Mouse (Mus musculus) right cerebral cortex, postnatal 36 days (tissue): ENCODE results near the gene Galns.

Experiments
- DNase-seq, 2 experiments: peaks; one replicate each; pipeline ENCODE4 v3.0.0; 2022; ENCODE audit warnings: low spot score in 2 of 2, mixed read lengths in 1 of 2

Gene Galns

DNA sequence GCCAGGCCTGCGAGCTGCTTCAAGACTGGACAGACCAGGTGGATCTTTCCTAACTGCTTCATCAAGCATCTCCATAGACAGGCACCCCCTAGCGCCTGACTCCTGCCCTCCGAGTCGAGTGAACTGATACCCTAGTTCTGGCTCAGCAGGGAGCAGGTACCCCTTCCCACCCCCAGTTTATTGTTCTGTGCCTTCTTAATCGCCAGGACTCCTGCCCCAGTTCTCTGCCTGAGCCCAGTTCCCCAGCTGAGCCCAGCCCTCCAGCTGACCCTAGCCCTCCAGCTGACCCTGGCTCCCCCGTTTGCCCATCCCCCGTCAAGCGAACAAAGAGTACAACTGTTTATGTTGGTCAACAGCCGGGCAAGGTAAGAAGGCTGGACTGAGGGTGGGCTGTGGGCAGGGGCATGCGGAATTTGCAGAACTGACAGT, 42.4 kb downstream of the Galns start:
- no peak for DNase-seq

DNA sequence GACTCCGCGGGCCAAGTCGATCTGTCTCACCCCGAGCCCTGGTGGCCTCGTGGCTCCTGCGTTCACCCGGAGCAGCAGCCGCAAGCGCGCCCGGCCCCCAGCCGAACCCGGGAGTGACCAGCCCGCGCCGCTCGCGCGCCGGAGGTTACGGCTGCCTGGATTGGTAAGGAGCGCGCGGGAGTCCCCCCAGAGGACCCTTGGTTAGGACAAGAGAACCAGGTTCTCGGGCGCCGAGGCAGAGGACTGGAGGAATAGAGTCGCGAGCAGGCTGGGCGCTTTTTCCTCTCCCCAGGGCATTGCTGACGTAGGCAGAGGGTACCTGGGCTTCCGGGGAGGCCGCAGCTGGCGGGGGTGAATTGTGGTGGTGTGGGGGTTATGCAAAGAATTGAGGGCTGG, 43.2 kb downstream of the Galns start:
- DNase-seq = no peak

DNA sequence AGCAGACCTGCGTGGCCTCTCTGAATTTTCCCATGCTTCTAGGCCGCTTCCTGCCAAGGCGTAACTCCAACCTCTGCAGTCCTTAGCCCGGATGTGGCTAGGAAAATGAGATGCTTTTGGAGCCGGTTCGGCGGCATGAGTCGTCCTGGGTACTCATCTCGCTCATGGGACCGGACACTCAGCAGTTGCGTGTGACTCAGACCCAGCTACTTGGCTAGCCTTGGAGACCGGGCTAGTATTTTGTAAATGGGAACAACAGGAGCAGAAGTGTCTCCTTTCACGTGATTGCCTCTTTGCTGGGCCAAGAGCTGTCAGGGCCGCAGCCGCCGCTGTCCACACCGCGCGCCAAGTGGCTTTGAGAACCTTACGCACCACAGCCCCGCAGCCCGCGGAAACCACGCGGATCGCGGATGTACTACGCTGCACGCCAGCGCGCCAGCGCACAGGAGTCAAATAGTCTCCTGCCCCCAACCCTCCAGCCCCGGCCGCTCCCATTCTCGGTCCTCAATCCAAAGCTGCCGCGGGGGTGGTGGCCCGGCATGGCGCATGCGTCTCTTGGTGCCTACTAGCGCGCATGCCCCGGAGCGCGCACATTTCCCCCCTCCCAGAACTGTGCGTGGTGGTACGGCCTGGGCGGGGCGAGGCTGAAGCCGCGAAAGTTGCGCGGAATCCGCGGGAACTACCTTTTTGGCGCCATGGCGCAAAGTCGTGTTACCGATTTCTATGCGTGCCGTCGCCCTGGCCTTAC, 43.7 kb downstream of the Galns start, which contains the start of gene Cdt1:
Gene Cdt1, plus strand, starts transcription at position 655 of the 748 bp plus-strand sequence.
- DNase-seq = peak; percentile 90 to 92

DNA sequence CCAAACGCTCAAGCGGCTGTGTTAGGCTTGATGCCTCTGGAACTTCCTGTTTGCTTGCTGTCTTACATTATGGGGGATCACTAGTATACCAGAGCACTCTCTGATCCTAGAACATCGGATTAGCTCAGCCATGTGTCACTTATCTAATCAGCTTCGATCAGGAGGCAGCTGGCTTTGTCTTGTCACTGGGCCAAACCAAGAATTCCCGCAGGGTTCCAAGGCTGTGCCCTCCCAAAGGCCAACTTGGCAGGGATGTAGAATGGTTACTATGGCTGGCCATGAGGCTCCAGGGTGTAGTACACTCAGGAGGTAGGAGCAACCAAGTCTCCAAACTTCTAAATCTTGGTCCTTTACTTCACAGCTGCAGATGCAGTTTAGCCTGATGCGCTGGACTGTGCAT, 44.5 kb downstream of the Galns start:
- no peak for DNase-seq

DNA sequence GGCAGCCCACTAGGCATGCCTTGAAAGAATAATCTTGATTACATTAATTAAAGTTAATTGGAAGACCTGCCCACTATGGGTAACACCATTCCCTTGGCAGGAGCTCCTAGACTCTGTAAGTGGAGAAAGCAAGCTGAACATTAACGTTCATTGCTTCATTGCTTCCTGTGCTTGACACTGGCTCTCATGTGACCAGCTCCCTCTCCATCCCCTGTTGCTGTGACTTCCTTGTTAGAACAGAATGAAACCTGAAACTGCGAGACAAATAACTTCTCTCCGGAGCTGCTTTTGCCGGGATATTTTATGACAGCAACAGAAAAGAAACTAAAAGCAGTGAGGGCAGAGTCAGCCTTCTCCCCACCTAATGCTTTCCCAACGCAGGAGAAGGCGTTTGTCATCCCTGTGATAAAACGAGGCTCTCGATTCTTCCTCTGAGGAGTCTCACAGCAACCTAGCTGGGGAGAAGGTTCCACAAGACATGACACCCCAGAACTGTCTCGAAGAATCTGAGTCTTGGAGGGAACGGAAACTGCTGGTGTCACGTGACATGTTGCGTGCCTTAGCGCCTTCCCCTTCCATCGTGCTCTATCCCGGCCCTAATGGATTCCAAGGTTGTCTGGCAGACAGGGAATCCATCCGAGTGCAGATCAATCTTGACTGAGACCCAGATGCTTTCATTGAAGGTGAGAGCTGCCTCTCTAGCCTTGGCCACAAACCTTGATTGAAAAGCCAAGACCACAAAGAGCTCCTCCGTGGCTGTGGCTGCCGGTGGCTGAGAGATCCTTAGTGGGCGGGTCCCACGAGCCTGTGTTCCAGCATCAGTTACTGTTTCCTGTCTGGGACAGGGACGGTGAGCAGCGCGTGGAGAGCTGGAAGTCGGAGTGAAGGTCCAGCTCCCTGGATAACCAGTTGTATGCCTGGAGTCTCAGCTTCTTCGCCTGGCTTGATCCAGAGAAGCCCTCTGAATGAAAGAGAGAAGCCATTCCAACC, 46.6 kb downstream of the Galns start:
- DNase-seq = no peak

DNA sequence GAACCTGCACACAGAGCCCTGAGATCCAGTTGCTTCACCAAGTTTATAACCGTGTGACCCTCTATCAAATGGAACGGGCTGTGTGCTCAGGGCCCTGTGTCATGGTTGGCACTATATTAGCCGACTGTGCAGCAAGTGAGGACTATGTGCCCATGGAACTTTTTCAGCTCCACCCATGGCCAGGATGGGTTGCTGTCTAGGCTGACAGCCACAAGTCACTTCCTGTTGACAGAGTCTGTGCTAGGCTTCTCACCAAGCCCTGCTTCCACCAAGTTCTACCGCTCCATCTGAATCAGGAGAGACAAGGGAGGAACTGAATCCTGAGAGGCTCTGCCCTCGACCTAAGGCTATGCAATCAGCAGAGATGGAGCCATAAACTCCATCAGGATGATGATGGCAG, 50.1 kb downstream of the Galns start:
- no peak for DNase-seq

DNA sequence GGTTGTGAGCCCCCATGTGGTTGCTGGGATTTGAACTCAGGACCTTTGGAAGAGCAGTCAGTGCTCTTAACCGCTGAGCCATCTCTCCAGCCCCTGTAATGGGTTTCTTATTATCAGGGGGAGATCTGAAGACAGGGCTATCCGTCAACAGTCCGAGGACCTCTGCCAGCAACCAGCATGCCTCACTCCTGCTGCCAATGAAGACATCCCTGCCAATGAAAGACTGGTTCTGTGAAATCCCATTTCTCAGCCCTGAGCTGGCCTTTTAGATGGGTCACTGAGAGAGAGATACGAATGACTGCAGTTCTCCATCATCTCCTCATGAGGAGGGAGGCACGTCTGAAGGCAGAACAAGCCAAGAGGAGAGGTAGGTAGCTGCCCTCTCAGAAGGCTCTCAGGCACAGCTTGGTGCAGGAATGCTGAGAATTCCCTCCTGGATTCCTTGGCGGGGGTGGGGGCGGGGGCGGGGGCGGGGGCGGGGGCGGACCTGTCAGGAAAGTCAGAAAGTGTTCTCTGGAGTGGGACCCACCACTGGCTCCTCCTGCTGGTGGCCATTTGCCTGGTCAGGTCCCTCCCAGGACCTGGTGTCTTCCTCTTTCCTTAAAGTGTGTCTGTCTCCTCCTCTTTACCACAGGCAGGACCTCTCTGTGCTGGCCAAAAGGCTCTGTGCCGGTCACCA, 52.5 kb downstream of the Galns start:
- no peak for DNase-seq

DNA sequence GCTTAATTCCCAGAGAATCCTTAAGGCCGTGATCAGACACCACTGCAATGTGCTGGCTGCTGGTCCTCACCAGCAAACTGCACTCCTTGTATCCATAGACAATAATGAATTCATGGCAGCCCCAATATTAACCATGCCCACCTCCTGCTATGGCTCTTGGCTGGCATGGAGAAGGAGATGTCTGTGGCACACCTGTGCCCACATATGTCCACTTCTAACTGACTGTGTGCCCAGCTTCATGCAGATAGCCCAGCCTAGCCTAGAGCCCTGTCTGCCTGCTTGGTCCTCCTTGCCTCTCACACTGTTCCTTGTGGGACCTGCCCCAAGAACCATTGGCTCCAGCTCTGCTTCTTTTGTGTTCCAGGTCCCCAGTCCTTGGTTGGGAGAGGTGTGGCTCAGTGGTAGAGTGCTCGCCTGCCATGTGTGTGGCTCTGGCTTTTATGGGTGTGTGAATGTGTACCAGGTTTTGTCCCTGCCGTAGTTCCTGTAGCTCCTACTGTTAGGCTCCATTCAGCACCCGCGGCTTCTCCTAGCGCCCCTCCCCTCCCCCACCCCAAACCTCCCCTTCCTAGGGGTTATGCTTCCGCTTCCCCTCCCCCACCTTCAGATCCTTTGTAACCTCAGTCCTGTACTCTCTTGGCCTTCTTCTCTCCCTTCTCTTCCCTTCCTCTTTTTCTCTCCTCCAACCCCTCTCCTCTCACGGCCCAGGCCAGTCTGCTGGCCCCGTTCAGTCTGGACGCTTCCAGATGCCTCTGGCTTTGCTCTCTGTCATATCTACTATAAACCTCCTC, 53.8 kb downstream of the Galns start:
- no peak for DNase-seq

DNA sequence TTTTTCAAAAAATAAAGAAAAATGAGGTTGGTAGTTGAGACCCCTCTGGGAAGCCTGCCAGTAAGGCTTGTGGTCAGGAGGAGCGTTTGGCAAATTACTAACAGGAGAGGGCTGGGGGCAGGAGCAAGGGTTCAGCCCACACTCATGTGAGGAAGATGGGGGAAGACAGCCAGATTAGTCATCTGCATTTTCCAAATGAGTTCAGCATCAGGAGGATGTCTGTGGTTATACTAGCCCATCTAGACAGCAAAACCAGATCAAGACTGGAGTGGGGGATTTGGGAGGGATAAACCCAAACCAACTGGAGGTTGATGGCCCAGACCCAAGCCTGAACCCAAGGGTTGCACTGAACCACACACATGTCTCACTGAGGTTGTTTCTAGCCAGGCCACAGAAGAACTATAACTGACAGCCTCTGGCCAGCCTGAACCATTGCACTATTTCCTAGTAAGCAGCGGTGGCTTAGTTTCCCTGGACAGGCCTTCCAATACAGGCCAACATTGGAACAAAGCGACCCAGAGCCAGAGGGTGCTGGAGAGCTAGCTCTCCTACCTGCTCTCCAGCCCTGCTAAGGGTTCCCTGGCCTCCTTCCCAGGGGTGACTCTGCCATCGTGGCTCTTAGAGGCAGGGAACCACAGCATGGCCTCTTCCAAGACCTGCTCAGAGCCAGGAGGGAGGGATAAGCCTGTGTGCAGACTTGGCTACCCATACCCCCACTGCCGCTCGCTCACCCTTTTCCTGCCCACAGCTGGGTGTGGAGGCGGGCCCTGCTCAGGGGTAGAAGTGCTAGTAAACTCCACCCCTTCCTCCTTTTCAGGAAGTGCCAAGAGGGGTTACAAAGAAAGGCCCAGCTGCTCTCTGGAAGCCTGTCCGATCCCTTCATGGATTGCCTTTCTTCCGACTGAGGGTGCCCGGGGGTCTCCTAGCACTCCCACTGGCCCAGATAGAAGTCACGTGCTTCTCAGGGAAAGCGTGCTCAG, 54.9 kb downstream of the Galns start:
- no peak for DNase-seq

DNA sequence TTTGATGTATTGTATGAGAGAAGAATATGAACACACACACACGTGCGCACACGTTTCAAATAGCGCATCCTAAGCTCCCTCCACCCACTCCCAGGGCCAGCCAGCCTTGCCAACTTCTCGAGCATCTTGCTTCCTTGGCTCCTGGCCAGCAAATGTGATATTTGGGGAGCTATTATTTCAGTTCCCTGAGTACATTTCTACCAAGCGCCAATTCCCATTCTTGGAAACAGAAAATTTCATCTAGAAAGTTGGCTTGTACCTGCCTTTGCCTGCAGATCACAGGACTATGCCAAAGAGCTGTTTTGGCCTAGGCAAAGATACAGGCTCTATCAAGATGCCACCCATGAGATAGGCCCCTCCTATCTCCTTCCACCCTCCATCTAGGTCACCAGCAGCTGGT, 56.5 kb downstream of the Galns start:
- peak; percentile 62 to 68 for DNase-seq

DNA sequence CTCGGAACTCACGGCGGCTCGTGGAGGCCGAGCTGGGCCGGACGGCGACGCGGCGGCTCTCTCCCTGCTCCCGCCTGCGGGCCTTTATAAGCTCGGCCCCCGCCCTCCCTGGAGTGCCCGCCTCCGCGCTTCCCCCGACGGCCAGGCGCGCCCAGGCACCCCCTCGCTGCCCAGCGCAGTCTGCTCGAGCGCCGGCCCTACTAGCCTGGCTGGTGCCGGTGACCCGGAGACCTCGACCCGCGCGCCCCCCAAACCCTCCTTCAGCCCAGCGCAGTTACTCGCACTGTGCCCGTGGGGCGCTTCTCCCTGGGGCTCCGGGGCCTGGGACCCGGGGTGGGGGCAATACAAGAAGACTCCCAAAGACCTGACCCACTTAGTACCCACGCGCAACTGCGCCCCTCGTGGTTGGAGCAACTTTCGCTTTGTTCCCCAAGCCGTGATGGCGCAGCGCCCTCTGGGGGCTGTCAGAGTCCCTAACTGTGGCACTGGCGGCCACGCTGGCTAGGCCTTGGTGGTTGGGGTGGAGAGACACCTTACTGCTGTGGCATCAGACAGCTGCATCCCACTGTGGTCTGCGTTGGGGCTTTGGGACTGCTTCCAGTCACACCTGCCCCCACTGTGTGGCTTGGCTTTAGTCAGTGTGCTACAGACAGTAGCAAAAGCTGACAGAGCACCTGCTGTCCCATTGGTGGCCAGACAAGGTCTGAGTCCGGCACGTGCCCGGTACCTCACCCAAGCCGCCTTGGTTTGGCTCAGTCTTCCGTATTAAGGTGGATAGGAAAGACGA, 59.8 kb downstream of the Galns start, which contains the start of gene Piezo1:
Gene Piezo1, minus strand, starts transcription at position 65 of the 787 bp plus-strand sequence.
- peak; percentile 56 to 62 for DNase-seq

DNA sequence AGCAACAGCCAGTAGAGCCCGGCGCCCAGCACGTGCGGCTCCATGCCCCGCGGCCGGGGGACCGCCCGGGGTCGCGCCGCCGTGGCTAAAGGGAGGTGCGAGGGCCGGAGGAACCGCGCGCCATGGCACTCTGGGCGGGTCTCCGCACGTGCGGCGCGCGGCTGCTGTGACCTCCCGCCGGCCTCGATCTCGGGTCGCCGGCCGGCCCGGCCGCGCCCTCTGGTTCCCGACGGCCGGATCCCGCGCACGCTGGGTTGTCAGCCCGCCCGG, 60.3 kb downstream of the Galns start:
- DNase-seq = no peak

DNA sequence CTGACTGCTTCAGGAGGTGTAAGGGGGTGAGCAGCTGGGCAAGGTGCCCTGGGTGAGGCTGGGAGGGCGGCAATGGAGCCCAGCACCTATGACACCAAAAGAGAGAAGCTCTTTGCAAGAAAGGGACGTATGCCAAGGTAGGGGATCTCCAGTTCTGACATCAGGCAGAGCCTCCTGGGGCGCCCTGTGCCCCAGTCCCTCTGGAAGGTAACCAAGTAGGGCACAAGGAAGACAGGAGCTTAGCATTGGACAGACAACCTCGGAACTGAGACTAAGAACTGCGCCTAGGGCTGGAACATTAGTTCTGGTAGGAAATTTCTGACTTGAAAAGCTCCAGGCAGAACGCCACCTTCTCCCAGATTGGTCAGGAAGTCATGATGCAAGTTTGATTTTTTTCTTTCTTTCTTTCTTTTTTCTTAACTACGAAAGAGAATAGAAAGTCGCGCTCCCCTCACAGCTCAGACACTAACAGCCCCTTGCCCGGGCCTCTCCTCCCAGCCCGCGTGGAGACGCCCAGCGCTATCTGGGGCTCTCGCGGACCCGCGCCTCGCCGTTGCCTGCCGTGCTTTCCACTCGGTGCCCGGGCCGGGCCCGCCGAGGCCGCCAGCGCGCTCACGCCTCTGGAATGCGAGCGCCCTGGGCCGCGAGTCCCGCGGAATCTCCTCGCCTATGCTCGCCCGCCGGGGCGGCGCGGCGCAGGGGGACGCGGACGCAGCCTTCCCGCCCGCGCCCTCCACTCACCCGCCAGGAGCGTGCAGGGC, 60.8 kb downstream of the Galns start:
- DNase-seq = no peak

DNA sequence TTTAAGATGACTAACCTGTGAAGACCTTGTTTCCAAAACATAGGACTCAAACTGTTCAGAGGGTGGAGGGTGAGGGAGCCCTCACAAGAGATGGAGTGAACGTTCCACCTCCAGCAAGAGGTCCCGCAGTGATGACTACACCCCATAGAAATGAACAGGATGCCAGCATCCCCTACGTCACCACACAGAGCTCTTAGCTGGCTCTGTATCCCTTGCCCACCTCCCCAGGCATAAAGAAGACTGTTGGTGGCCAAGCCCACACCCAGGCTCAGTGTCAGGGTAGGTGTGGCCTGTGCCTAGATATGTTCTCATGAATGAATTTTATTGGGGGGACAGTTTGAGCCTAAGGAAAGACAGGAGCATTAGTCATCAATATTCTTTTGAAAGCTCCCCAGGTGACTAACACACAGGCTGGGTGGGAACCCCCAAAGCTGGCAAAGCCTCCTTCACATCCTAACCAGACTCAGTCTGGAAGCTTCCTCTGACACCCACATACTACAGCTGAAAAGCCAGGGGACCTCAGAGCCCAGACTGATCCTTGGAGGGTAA, 62.3 kb downstream of the Galns start:
- DNase-seq = no peak

DNA sequence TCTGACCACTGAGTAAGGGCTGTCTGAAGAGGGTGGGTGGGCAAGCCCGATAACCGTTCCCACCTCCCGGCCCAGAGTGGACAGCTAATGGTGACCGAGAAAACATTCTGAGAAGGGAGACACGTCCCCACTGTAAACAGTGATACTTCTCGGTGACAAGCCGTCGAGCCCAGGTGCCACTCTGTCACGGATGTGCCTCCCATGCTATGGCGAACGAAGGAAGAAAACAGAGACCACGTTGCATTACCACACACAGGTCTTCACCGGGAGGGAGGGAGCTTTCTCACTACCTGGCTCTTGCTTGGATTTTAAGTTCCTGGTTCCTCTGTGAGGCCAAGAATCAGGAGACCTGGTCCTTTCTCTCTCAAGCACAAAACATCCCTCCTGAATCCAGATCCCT, 62.9 kb downstream of the Galns start:
- no peak for DNase-seq

DNA sequence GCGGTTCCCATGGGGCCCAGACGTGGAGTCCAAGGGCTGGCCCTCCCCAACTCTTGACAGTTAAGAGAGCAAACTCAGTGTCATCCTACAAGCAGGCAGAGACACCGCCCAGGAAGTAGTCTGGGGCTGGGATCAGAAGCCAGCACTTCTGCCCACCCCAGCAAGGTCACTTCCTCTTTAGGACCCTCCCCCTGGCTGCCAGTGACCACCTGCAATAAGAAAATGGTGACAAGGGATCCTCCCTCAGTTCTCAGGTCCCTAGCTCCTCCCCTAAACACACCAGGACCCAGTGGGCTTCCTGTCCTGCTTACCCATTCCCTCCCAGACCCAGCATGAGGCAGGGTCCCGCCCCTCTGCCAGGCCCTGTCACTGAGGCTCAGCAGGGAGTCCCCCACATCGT, 63.4 kb downstream of the Galns start:
- no peak for DNase-seq

DNA sequence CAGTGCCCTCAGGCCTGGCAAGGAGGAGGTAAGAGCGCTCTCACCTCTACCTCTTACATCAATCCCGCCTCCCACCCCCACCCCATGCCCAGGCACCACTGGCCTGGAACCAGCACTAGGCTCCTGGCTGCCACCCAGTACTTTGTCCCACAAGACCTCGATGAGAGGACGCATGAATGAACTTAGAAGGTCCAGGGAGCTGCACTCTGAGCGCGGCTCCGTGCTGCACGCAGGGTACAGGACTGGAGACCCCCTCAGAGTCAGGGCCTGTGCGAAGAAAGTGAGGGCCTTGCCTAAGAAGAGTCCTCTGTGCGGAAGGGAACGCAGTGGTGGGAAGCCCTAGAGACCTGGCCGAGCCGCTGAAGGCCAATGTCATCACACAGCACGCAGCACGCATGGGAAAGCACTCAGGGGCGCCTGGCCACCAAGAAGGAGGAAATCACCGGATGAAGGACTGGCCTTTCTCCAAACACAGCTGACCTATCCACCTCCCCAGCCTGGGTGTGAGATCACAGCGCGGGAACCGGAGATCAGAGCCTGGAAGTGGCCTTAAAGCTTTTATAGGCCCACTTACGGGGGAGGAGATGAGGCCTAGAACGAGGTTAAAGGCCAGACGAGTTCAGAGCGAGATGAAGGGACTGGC, 64.3 kb downstream of the Galns start:
- DNase-seq = no peak
